ENCODE assay signal across 17 mouse cellular contexts in genomic region chr1:12242090-12242489, GRCm38 (mm10).
"Had no signal": no experiment of that assay in that cellular context is flagged by ENCODE, and none has a peak within 500 bp of the region (broad histone marks: within the 10 kb centered on the region; RNA-seq: fewer than 3 reads in every experiment).

No protein-coding gene starts in this region.

- H3K4me1 ChIP-seq: midbrain, embryonic 10.5 days; midbrain, embryonic 13.5 days; midbrain, embryonic 15.5 days; neural tube, embryonic 13.5 days; neural tube, embryonic 15.5 days had no signal

- H3K27me3 ChIP-seq: midbrain, embryonic 13.5 days; midbrain, embryonic 15.5 days; neural tube, embryonic 13.5 days; neural tube, embryonic 15.5 days had no signal

- H3K9ac ChIP-seq: midbrain, embryonic 13.5 days; midbrain, embryonic 15.5 days; neural tube, embryonic 13.5 days; neural tube, embryonic 15.5 days had no signal

- H3K9me3 ChIP-seq: midbrain, embryonic 10.5 days; midbrain, embryonic 13.5 days; midbrain, embryonic 15.5 days; neural tube, embryonic 13.5 days; neural tube, embryonic 15.5 days had no signal

- ATAC-seq: midbrain, embryonic 13.5 days; midbrain, embryonic 15.5 days had no signal

- H3K27ac ChIP-seq: midbrain, embryonic 10.5 days; midbrain, embryonic 13.5 days; midbrain, embryonic 15.5 days; neural tube, embryonic 13.5 days; neural tube, embryonic 15.5 days had no signal

- H3K4me3 ChIP-seq: midbrain, embryonic 10.5 days; midbrain, embryonic 13.5 days; midbrain, embryonic 15.5 days; myocyte; neural tube, embryonic 13.5 days; neural tube, embryonic 15.5 days had no signal

- DNase-seq: lung, adult 2 months; lung, postnatal 10 days; lung, postnatal 4 days; retina, postnatal 1 day; right cerebral cortex, adult 18-20 months; right cerebral cortex, postnatal 25 days; right cerebral cortex, postnatal 4 days; spleen, adult 18-20 months; thymus, adult 18-20 months; thymus, postnatal 14 days; thymus, postnatal 36 days had no signal

- H3K36me3 ChIP-seq: midbrain, embryonic 10.5 days; midbrain, embryonic 13.5 days; midbrain, embryonic 15.5 days; neural tube, embryonic 13.5 days; neural tube, embryonic 15.5 days had no signal

- H3K4me2 ChIP-seq: midbrain, embryonic 13.5 days; midbrain, embryonic 15.5 days; neural tube, embryonic 13.5 days; neural tube, embryonic 15.5 days had no signal
